Mouse (Mus musculus) brain, embryonic 14.5 days (tissue): Measurements from ENCODE around the gene Il20rb.

Source experiments
- CTCF ChIP-seq: fragments of 200-500 bp; IDR thresholded peaks from 2 replicates; pipeline ENCODE4 v1.5.1; 2012; ENCODE audit warnings: inconsistent platforms, mild to moderate bottlenecking, moderate library complexity, borderline replicate concordance; ENCODE audit not compliant: insufficient read depth, insufficient read length; ENCODE audit errors: extremely low read depth
- POLR2A ChIP-seq: fragments of 200-500 bp; IDR thresholded peaks from 2 replicates; pipeline ENCODE4 v1.6.1; 2012; ENCODE audit warnings: mild to moderate bottlenecking, inconsistent platforms, borderline replicate concordance; ENCODE audit not compliant: poor library complexity, insufficient read depth, insufficient read length, severe bottlenecking; ENCODE audit errors: extremely low read depth

GRCm38 (mm10) chr9:100534686-100535085 lies 48.1 kb upstream of the Il20rb start:
- TF ChIP-seq POLR2A = no peak
- TF ChIP-seq CTCF = no peak
